Mouse (Mus musculus) CH12.LX (cell line): ENCODE results near the gene Ets2.

Experiments
- POLR2A ChIP-seq: IDR thresholded peaks from 2 replicates; pipeline ENCODE4 v1.6.1; 2011; ENCODE audit warnings: low read depth, mild to moderate bottlenecking, improper control_type of control experiment, low read length
- RAD21 ChIP-seq: IDR thresholded peaks from 2 replicates; pipeline ENCODE4 v1.6.1; 2011; ENCODE audit warnings: low read depth, mild to moderate bottlenecking, low read length, improper control_type of control experiment, moderate library complexity
- USF1 ChIP-seq: IDR thresholded peaks from 2 replicates; pipeline ENCODE4 v1.6.1; 2014; ENCODE audit warnings: low read depth, mild to moderate bottlenecking, inconsistent platforms, low read length, improper control_type of control experiment

GRCm38 (mm10) chr16:95654204-95654611 is 47.7 kb upstream of the Ets2 start:
- TF ChIP-seq POLR2A, result no peak
- no peak for TF ChIP-seq RAD21
- TF ChIP-seq USF1, result no peak
